Mouse (Mus musculus) midbrain, postnatal 0 days (tissue): ENCODE data around the gene Rem2. TPM values are rescaled to one million over a fixed set of nuclear protein-coding genes. Genes with fewer than 3 reads are reported as not detected.
A peak's percentile ranks its signal among the peaks of the same experiment; 100 is the strongest.

Experiments
- ATAC-seq: fragments of 200-750 bp; cut with Nextera tagmentation; 2 replicates; pipeline ENCODE4 v1.8.0; 2017; ENCODE audit warnings: moderate number of reproducible peaks, mild to moderate bottlenecking, moderate TSS enrichment, moderate library complexity; ENCODE audit not compliant: low FRiP score
- DNase-seq: peaks from one replicate; pipeline ENCODE4 v3.0.0-alpha.2; 2015; ENCODE audit warnings: low spot score
- H3K27ac ChIP-seq: fragments of 300-500 bp; sonication (generic); 2 replicates; pipeline ENCODE4 v1.5.1; 2014; ENCODE audit warnings: low read depth, mild to moderate bottlenecking, low read length, mixed read lengths
- H3K27me3 ChIP-seq: fragments of 300-500 bp; sonication (generic); 2 replicates; pipeline ENCODE4 v1.6.1; 2014; ENCODE audit warnings: low read length, control low read depth, mixed read lengths; ENCODE audit not compliant: insufficient read depth
- H3K36me3 ChIP-seq: fragments of 300-500 bp; sonication (generic); 2 replicates; pipeline ENCODE4 v1.6.1; 2014; ENCODE audit warnings: low read length, control low read depth, mixed read lengths; ENCODE audit not compliant: insufficient read depth
- H3K4me1 ChIP-seq: fragments of 300-500 bp; sonication (generic); 2 replicates; pipeline ENCODE4 v1.6.1; 2014; ENCODE audit warnings: mild to moderate bottlenecking, control low read depth, antibody characterized with exemption, low read length, mixed read lengths; ENCODE audit not compliant: insufficient read depth
- H3K4me2 ChIP-seq: fragments of 300-500 bp; sonication (generic); 2 replicates; pipeline ENCODE4 v1.6.1; 2014; ENCODE audit warnings: low read depth, mild to moderate bottlenecking, low read length, mixed read lengths; ENCODE audit not compliant: poor library complexity, severe bottlenecking
- H3K4me3 ChIP-seq: fragments of 300-500 bp; sonication (generic); 2 replicates; pipeline ENCODE4 v1.5.1; 2014; ENCODE audit warnings: low read depth, mild to moderate bottlenecking, low read length, moderate library complexity
- H3K9ac ChIP-seq: fragments of 300-500 bp; sonication (generic); replicated peaks from 2 replicates; pipeline ENCODE4 v1.6.1; 2014; ENCODE audit warnings: mild to moderate bottlenecking, low read length, moderate library complexity, mixed read lengths; ENCODE audit not compliant: poor library complexity, severe bottlenecking
- H3K9me3 ChIP-seq: fragments of 300-500 bp; sonication (generic); 2 replicates; pipeline ENCODE4 v1.6.1; 2016; ENCODE audit warnings: low read length, control low read depth
- CTCF ChIP-seq: IDR thresholded peaks from 2 replicates; pipeline ENCODE4 v1.5.1; 2016; ENCODE audit warnings: antibody characterized with exemption, mild to moderate bottlenecking
- WGBS: fragments of 180-500 bp; shearing (Covaris S2); extraction: QIAGEN DNeasy Blood & Tissue Kit; methylation state at CpG from one replicate; pipeline ENCODE4 v1.1.7; 2014; 5-methylcytosine and 5-hydroxymethylcytosine counted together
- polyA plus RNA-seq: library from polyadenylated mRNA; unstranded; fragments of >200 nt; fragmentation: Nextera tagmentation; extraction: Ambion mirVana; gene quantifications from 2 replicates; pipeline ENCODE4 v1.2.1, GENCODE M21; 2015
- total RNA-seq: library from RNA; depleted of rRNA; stranded (reverse); fragments of >200 nt; gene quantifications from 2 replicates; pipeline ENCODE4 v1.2.3, GENCODE M21; 2014; rRNA removed

Rem2 gene
- total RNA-seq (35.6 and 47.4 TPM in 2 replicates), polyA plus RNA-seq (33.0 and 34.0 TPM in 2 replicates)

DNA sequence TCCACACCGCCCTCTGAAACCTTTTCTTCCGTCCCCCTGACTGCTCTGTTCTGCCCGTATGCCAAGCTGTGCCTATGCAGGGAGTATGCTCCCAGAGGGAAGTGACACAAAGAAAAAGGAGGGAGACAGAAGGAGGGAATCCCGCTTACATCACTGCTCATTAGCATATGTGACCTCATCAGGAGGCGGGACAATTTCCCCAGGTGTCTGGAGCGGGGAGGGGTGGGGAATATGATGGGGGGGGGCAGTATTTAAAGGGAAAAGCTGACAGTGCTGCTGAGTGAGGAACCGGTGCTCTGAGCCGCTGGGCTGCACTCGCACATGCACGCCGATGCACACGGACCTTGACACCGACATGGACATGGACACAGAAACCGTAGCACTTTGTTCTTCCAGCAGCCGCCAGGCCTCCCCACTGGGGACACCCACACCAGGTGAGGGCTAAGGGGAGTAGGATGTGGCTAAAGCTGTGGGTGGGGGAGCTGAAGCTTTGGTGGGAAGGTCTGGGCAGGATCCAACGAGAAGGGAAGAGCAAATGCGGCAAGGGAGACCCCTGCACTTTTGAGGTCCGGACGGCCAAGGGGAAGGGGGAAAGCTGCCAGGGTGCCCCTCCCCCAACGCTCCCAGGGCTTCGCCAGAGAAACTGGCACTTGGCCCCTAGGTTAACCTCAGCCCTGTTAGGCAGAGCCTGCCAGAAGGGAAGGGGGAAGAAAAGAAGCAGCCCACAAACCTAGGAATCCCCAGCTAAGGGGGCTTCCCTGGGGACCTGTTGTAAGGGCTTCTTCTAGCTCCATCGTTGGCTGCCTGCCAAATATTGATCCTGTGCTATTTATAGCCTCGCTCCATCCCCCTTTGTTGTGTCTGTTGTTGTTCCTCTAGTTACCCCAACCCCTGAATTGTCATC is at the start of gene Rem2:
Rem2 (plus strand) TSS at position 160 of the 904 bp plus-strand sequence.
- peaks cover 9% of the 10 kb centered on the region for H3K4me1 ChIP-seq
- no peaks in the 10 kb centered on the region for H3K9me3 ChIP-seq
- no peak for TF ChIP-seq CTCF
- peak within 1 kb of the TSS; percentile 85 for H3K4me2 ChIP-seq
- H3K36me3 ChIP-seq, result no peaks in the 10 kb centered on the region; the same call in 1 of the 2 replicates
- peak; percentile 86 for DNase-seq
- peak; percentile 84 for ATAC-seq
- peak within 1 kb of the TSS; percentile 62 for H3K27ac ChIP-seq
- H3K27me3 ChIP-seq, result no peaks in the 10 kb centered on the region
- under 1% methylated on average over 23 of the region's 23 CpGs for WGBS
- peak within 1 kb of the TSS; percentile 74 for H3K9ac ChIP-seq
- H3K4me3 ChIP-seq, result peak within 1 kb of the TSS; percentile 63

DNA sequence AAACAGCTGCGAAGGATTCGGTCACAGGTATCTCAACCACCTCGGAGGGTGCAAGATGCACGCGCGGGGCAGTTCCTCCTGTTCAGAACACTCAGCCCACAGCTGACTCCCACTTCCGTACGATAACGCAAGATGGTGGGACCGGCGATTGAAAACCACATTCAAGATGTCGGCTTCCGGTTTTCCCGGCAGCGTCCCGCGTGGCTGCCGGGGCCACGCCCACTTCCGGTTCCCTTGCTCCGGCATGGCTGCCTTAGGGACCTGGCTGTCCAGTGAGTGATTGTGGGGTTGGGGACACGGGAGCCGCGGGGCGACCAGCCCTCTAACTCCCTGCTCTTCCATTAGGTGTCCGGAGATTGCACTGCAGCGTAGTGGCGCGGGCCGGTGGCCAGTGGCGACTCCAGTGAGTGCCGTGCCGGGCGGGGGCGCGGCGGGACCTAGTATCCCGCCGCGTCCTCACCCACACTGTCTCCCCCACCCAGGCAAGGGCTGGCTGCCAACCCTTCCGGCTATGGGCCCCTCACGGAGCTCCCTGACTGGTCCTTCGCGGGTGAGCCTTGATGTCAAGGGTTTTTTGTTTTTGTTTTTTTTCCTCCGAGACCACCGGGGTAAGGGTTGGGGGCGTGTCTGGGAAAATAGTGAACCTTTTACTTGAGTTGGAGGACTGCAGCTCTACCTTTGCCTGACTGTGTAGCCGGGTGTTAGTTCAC is 49.1 kb upstream of the Rem2 start, which contains the start of gene Mrpl52:
Mrpl52 (plus strand) TSS at position 221 of the 710 bp plus-strand sequence.
- DNase-seq (peak; percentile 97), ATAC-seq (peak; percentile 85)
- Histone ChIP-seq H3K4me3 (peak within 1 kb of the TSS; percentile 93), H3K4me2 (peak within 1 kb of the TSS; percentile 71), H3K9ac (peak within 1 kb of the TSS; percentile 86), H3K27me3 (no peaks in the 10 kb centered on the region), H3K4me1 (peaks cover 5% of the 10 kb centered on the region; the same call in 1 of the 2 replicates), H3K9me3 (no peaks in the 10 kb centered on the region), H3K27ac (peak within 1 kb of the TSS; percentile 92), H3K36me3 (peaks cover 5% of the 10 kb centered on the region; the same call in 1 of the 2 replicates)
- no peak for TF ChIP-seq CTCF
- under 1% methylated on average over 48 of the region's 48 CpGs for WGBS

DNA sequence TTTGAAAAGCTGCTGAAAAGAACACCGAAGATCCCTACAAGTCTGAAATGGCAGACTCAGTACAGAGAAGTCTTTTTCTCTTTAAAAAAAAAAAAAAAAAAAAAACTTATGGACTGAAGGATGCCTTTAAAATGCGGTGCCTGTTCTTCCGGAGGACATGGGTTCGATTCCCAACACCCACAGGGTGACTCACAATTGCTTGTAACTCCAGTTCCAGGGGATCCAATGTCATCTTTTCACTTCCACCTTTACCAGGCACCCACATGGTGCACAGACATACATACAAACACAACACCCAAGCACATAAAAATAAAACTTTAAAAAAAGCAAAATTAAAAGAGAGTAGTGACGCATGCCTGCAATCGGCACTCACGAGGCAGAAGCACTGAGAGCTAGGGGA is 48.2 kb upstream of the Rem2 start:
- peaks cover 5% of the 10 kb centered on the region; the same call in 1 of the 2 replicates for H3K4me1 ChIP-seq
- no peaks in the 10 kb centered on the region for H3K9me3 ChIP-seq
- no peak overlapping the region for H3K27ac ChIP-seq
- no peaks in the 10 kb centered on the region for H3K27me3 ChIP-seq
- peaks cover 5% of the 10 kb centered on the region; the same call in 1 of the 2 replicates for H3K36me3 ChIP-seq
- 91% methylated on average over 7 of the region's 7 CpGs for WGBS
- peak overlapping the region; percentile 93 for H3K4me3 ChIP-seq
- no peak for ATAC-seq
- no peak for DNase-seq
- no peak overlapping the region for H3K9ac ChIP-seq
- no peak for TF ChIP-seq CTCF
- H3K4me2 ChIP-seq, result peak overlapping the region; percentile 71

DNA sequence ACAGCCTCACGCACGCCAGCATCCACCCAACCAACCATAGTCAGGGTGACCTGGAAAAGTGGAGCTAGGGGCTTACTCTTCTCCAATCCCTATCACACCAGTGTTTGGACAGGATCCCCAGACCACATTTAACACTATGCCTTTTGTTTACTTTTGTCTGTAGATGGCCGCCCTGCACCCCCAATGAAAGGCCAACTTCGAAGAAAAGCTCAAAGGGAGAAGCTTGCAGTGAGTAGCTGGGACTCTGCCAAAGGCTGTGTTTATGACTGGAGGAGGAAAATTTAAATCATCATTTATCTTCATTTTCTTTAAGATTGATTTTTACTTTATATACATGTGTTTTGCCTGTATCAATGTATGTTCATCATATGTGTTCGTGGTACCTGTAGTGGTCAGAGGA is 47.5 kb upstream of the Rem2 start:
- DNase-seq (no peak), ATAC-seq (no peak)
- 93% methylated on average over 5 of the region's 5 CpGs for WGBS
- Histone ChIP-seq H3K4me2 (no peak overlapping the region), H3K27me3 (no peaks in the 10 kb centered on the region), H3K36me3 (peaks cover 5% of the 10 kb centered on the region; the same call in 1 of the 2 replicates), H3K9me3 (no peaks in the 10 kb centered on the region), H3K27ac (no peak overlapping the region), H3K4me3 (no peak overlapping the region), H3K4me1 (peaks cover 5% of the 10 kb centered on the region; the same call in 1 of the 2 replicates), H3K9ac (no peak overlapping the region)
- no peak for TF ChIP-seq CTCF

DNA sequence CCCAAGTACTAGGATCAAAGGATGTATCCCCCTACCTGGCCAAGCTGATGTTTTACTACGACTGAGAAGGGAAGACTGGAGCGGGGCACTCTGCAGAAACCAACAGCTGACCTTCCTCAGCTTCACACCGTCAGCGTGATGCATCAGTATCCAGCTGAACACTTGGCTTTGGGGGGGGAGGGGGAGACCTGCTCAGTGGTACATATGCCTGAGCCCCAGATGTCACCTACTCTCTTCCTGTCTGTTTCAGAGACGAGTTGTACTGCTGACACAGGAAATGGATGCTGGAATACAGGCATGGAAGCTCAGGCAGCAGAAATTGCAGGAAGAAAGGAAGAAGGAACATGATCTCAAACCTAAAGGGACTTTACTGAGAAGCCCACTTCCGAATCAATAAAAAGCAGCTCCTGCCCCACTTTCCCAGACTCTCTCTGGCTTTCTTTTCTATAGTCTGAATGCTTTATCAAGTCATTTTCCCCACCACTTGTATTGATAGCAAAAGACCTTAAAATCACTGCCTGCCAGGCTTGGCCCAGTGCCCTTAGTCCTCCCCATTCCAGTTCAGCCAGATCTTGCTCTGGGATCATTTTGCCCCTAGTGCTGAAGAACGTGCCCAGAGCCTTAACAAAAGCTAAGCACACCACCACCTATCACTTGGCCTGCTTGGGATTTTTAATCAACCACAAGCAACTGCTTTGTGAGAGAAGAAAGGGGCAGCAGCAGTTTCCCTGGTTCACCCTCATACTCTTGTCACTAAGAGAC is 46.4 kb upstream of the Rem2 start:
- Histone ChIP-seq H3K4me3 (no peak overlapping the region), H3K4me2 (no peak overlapping the region), H3K36me3 (peaks cover 5% of the 10 kb centered on the region; the same call in 1 of the 2 replicates), H3K9me3 (no peaks in the 10 kb centered on the region), H3K27me3 (no peaks in the 10 kb centered on the region), H3K9ac (no peak overlapping the region), H3K27ac (peak overlapping the region; percentile 34; the same call in 1 of the 2 replicates), H3K4me1 (peaks cover 5% of the 10 kb centered on the region; the same call in 1 of the 2 replicates)
- 58% methylated on average over 7 of the region's 7 CpGs for WGBS
- ATAC-seq (no peak), DNase-seq (no peak)
- no peak for TF ChIP-seq CTCF
